Mouse (Mus musculus): ENCODE data around the gene Hps1.
"Not testable (repeated sequence)": the region's sequence is repeated elsewhere in the genome, so short reads cannot be mapped to it uniquely, and the experiment has no call there.

Gene Hps1

GRCm38 (mm10) chr19:42779531-42780155 is at the start of gene Hps1:
Hps1 (minus strand) TSS chr19:42779978.
- peak; percentile 93 for DNase-seq (ENCODE audit: low read depth, low spot score)

GRCm38 (mm10) chr19:42829196-42829595 is 49.4 kb upstream of the Hps1 start:
- no peak for DNase-seq (ENCODE audit: low read depth, low spot score)

- no peak for DNase-seq (ENCODE audit: low read depth, low spot score)
These were observed 48.1 kb upstream of the Hps1 start for GRCm38 (mm10) chr19:42827843-42828242.

- DNase-seq (ENCODE audit: low read depth, low spot score) = no peak
These were observed 40.3 kb upstream of the Hps1 start for GRCm38 (mm10) chr19:42820109-42820508.

GRCm38 (mm10) chr19:42817761-42818160 is 38.0 kb upstream of the Hps1 start:
- no peak for DNase-seq (ENCODE audit: low read depth, low spot score)

GRCm38 (mm10) chr19:42816261-42816660 is 36.5 kb upstream of the Hps1 start:
- DNase-seq (ENCODE audit: low read depth, low spot score) = no peak

GRCm38 (mm10) chr19:42810140-42810539 is 30.4 kb upstream of the Hps1 start:
- no peak for DNase-seq (ENCODE audit: low read depth, low spot score)

GRCm38 (mm10) chr19:42809491-42809890 is 29.7 kb upstream of the Hps1 start:
- DNase-seq (ENCODE audit: low read depth, low spot score) = no peak

GRCm38 (mm10) chr19:42797866-42798265 is 18.1 kb upstream of the Hps1 start:
- no peak for DNase-seq (ENCODE audit: low read depth, low spot score)

GRCm38 (mm10) chr19:42795801-42796200 is 16.0 kb upstream of the Hps1 start:
- no peak for DNase-seq (ENCODE audit: low read depth, low spot score)

GRCm38 (mm10) chr19:42794914-42795613 is 15.3 kb upstream of the Hps1 start:
- DNase-seq (ENCODE audit: low read depth, low spot score) = peak; percentile 92

- DNase-seq (ENCODE audit: low read depth, low spot score) = peak; percentile 45
These were observed 8.5 kb upstream of the Hps1 start for GRCm38 (mm10) chr19:42788311-42788710.

GRCm38 (mm10) chr19:42785562-42786220 is 5.9 kb upstream of the Hps1 start:
- DNase-seq (ENCODE audit: low read depth, low spot score) = no peak

GRCm38 (mm10) chr19:42785129-42785528 is 5.4 kb upstream of the Hps1 start:
- DNase-seq (ENCODE audit: low read depth, low spot score) = no peak

GRCm38 (mm10) chr19:42780156-42780538 is 369 bp upstream of the Hps1 start:
- not testable (repeated sequence) for DNase-seq (ENCODE audit: low read depth, low spot score)

GRCm38 (mm10) chr19:42777801-42778200 is 2.0 kb downstream of the Hps1 start:
- peak; percentile 39 for DNase-seq (ENCODE audit: low read depth, low spot score)

GRCm38 (mm10) chr19:42776813-42777212 is 3.0 kb downstream of the Hps1 start:
- no peak for DNase-seq (ENCODE audit: low read depth, low spot score)

GRCm38 (mm10) chr19:42770141-42770872 is 9.5 kb downstream of the Hps1 start:
- no peak for DNase-seq (ENCODE audit: low read depth, low spot score)

GRCm38 (mm10) chr19:42769648-42770047 is 10.1 kb downstream of the Hps1 start:
- DNase-seq (ENCODE audit: low read depth, low spot score) = no peak

- no peak for DNase-seq (ENCODE audit: low read depth, low spot score)
These were observed 12.4 kb downstream of the Hps1 start for GRCm38 (mm10) chr19:42767361-42767760.

GRCm38 (mm10) chr19:42764398-42764797 is 15.4 kb downstream of the Hps1 start:
- no peak for DNase-seq (ENCODE audit: low read depth, low spot score)

- no peak for DNase-seq (ENCODE audit: low read depth, low spot score)
These were observed 23.1 kb downstream of the Hps1 start for GRCm38 (mm10) chr19:42756671-42757070.
